Mouse (Mus musculus): ENCODE data around the gene Ppard. TPM values are rescaled to one million over a fixed set of nuclear protein-coding genes. Genes with fewer than 3 reads are reported as not detected.

Ppard gene
- total RNA-seq, 2 experiments from 2014 or later, result 27.1 to 28.9 TPM

GRCm38 (mm10) chr17:28281866-28282441 lies 49.5 kb downstream of the Ppard start:
- DNase-seq (ENCODE audit: low spot score in 2 of 2), result no peak

GRCm38 (mm10) chr17:28283199-28283598 lies 50.7 kb downstream of the Ppard start:
- DNase-seq (ENCODE audit: low spot score in 2 of 2), result no peak

DNA sequence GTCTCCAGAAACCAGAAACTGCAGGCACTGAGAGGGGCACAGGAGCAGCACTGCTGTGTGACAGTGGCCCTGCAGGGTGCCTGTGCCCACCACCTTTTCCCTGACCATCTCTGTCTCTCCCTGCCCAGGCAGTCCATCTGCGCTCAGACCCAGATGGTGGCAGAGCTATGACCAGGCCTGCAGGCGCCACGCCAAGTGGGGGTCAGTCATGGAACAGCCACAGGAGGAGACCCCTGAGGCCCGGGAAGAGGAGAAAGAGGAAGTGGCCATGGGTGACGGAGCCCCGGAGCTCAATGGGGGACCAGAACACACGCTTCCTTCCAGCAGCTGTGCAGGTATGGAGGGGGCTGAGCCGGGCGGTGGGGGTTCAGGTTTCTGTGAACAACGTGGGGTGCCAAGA lies 53.6 kb downstream of the Ppard start:
- DNase-seq (ENCODE audit: low spot score in 2 of 2), result no peak

DNA sequence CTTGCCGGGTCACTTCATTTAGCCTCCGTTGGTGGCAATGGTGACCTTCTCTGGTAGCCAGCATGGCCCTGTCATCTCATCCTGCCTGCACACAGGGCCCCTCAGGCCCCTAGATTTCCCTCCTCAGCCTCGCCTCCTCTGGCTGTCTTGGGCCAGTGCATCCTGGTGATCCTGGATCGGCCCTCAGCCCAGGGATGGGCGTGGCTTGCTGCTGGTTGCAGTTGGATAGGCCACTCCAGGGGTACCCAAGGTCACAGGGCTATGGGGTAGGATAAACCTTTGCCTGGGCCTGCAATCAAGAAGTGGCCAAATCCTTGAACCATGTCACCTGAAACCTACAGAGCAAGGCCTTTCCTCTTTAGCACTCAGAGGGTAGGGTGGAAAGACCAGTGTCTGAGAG lies 54.5 kb downstream of the Ppard start:
- no peak for DNase-seq (ENCODE audit: low spot score in 2 of 2)

DNA sequence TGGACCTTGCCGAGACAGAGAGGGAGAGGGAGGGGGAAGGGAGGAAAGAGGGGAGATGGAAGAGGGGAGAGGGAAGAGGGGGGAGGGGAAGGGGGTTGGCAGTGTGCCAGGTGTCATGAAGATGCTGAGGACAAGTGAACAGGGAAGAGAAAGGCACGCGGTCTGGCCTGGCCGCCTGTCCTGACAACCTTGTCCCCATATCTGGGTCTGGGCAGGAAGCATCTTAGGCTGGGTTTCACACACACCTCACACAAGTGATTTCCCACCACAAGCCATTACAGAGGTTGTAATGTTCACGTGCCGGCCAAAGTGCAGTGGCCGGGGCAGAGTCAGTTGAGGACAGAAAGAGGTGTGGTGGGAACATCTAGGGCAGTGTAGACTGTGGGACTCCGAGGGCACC lies 55.1 kb downstream of the Ppard start:
- DNase-seq (ENCODE audit: low spot score in 2 of 2), result no peak

- no peak for DNase-seq (ENCODE audit: low spot score in 2 of 2)
These were observed 55.5 kb downstream of the Ppard start for GRCm38 (mm10) chr17:28287980-28288379.

GRCm38 (mm10) chr17:28290262-28290661 lies 57.8 kb downstream of the Ppard start:
- peak; percentile 39 to 67 for DNase-seq (ENCODE audit: low spot score in 2 of 2)

DNA sequence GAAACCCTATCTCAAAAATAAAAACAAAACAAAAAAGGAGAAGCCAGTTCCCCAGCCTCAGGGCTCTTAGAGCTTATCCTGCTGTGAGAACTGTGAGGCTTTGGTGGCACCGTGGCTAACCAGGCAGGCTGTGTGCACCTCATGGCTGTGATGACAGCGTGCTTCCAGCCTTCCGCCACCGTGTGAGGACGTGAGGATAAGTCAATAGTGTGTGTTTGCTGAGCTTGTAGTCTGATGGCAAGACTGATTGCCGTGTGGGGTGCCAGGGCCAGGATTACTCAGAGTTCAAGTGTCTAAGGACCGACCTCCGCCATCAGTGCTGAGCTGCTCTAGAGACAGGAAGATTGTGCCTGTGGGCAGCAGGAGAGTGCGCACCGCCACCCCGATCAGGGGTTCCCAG lies 58.2 kb downstream of the Ppard start:
- DNase-seq (ENCODE audit: low spot score in 2 of 2), result no peak

DNA sequence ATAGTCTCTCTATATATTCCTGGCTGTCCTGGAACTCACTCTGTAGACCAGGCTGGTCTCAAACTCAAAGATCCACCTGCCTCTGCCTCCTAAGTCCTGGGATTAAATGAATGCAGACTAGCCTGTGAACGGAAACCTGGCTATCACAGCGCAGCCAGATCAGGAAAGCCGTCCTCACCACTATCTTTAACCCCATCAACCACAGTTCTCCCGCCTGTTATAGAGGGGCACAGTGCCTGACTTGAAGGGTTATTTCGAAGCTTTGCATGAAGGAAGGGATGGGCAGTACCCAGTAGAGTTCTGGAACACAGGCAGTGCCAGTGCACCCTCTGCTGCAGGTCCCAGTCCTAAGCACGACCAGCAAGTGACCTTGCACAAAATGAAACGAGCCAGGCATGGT lies 58.8 kb downstream of the Ppard start:
- DNase-seq (ENCODE audit: low spot score in 2 of 2), result no peak

DNA sequence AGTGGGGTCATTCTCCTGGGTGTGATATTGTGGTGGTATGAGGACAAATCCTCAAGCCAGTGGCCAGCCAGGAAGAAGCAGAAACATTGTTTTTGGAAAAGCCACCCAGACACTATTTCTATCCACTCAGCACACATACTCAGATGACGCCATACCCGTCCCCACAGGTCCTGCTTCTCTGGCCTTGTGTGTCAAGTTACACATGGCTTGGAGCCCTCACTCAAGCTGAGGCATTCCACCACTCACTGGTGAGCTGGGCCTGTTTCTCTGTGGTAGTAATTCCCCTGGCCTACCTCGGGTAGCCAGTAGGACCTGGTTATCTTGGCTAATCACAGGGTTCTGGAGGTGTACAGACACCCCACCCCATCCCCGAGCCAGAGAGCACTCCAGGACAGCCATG lies 61.2 kb downstream of the Ppard start:
- no peak for DNase-seq (ENCODE audit: low spot score in 2 of 2)

GRCm38 (mm10) chr17:28294449-28295333 lies 62.2 kb downstream of the Ppard start:
- peak in 1 of 2 experiments; percentile 29 for DNase-seq (ENCODE audit: low spot score in 2 of 2)

GRCm38 (mm10) chr17:28298888-28299287 lies 66.4 kb downstream of the Ppard start:
- DNase-seq (ENCODE audit: low spot score in 2 of 2), result no peak

GRCm38 (mm10) chr17:28299669-28300320 lies 67.3 kb downstream of the Ppard start:
- DNase-seq (ENCODE audit: low spot score in 2 of 2), result no peak

- no peak for DNase-seq (ENCODE audit: low spot score in 2 of 2)
These were observed 67.8 kb downstream of the Ppard start for GRCm38 (mm10) chr17:28300323-28300722.

DNA sequence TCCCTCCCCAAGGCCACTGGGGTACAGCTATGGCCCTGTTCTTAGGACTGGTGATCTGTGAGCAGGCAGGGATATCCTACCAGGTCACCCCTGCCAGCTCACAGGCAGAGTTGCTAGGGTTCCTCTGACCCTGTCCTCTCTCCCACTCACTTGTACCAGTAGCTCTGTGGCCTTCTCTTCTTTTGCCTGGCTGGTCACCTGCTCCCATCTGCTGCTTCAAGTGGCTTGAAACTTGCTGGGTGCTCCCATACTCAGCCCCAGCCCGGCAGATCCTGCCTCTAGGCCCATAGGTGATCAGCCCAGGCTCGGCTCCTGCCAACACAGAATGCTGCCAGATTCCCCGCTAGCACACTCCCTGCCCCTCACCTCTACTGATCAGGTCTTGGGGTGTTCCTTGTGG lies 68.3 kb downstream of the Ppard start:
- DNase-seq (ENCODE audit: low spot score in 2 of 2), result no peak

GRCm38 (mm10) chr17:28305172-28305571 lies 72.7 kb downstream of the Ppard start:
- no peak for DNase-seq (ENCODE audit: low spot score in 2 of 2)

DNA sequence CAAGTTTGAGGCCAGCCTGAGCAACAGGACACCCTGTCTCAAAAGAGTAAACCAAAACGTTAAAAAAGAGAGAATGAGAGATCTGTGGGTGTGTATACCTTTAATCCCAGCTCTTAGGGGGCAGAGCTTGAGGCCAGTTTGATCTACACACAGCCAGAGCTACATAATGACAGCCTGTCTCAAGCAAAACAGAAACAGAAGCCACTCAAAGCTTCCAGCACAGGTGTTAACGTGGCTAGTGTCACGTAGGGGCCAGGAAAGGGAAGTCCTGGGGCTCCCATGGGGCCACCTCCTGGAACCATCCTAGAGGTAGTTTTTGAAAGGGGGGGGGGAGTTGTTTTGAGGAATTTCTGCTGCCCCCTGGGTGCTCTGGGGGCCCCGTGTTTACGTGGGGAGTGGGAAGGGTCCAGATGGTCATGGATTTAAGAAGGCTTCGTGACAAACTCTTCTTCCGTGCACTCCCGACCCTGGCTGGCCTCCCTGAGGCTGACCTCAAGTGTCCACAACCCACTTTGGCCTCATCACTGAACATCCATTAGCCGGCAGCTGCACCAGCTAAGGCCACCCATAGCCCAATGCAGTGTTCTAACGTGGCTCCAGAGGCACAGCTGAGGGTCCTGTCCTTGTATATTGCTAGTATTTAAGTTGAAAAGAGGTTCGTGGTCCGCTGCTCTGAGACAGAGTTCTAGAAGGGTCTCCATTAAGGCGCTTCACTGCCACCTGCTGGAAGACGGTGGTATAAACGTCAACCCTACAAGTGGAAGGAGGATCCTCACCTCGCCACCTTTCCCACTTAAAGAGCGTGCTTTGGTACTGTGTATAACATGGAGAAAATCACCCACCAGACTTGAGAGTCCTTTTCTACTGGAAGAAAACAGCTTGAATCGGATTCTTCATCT lies 76.0 kb downstream of the Ppard start:
- DNase-seq (ENCODE audit: low spot score in 2 of 2), result peak; percentile 88 to 89

GRCm38 (mm10) chr17:28310831-28311230 lies 78.3 kb downstream of the Ppard start:
- no peak for DNase-seq (ENCODE audit: low spot score in 2 of 2)

DNA sequence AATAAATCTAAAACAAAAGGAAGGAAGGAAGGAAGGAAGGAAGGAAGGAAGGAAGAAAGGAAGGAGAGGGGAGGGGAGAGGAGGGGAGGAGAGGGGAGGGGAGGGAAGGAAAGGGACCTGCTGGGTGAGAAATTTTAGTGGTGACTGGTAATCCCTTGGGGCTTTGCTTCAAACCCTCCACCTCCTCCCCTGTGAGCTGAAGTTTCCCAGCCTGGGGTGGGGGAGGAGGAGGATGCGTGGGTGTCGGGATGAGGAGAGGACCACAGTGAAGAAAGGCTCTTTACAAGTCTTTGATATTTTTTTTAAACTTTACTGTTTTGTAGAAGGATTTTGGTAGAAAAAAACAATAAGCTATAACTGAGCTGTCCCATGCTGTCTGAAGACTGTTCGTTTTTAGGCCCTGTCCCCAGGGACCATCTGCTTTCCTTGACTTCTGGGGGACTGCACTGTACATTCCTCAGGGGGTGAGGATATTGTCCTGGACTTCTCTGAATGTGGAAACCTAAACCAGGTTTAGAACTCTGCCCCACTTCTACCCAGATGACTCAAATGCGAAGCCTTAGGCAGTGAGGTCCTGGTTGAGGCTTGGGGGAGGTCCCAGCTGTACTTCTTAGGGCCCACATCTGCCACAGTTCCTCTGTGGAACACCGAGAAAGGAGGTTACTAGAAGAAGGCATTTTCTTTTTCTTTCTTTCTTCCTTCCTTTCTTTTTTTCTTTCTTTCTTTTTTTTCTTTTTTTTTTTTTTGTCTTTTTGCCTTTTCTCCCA lies 79.0 kb downstream of the Ppard start:
- DNase-seq (ENCODE audit: low spot score in 2 of 2), result no peak
